Mouse (Mus musculus) lung, embryonic 15.5 days (tissue): ENCODE measurements at regions not wholly inside any gene's neighbourhood (a gene's known extent, or its start where the extent isn't known, plus 50 kb on each side); places are given as distances from the start of the nearest gene placed in this dataset.

Source experiments
- ATAC-seq: fragments of 200-750 bp; cut with Nextera tagmentation; 2 replicates; pipeline ENCODE4 v1.8.0; 2017; ENCODE audit warnings: moderate number of reproducible peaks, borderline replicate concordance; ENCODE audit not compliant: low FRiP score, low TSS enrichment; ENCODE audit errors: extremely low read depth
- H3K27ac ChIP-seq: fragments of 300-500 bp; sonication (generic); 2 replicates; pipeline ENCODE4 v1.5.1; 2015; ENCODE audit warnings: moderate library complexity, mild to moderate bottlenecking, inconsistent platforms
- H3K27me3 ChIP-seq: fragments of 300-500 bp; sonication (generic); 2 replicates; pipeline ENCODE4 v1.6.1; 2015; ENCODE audit warnings: inconsistent platforms
- H3K36me3 ChIP-seq: fragments of 300-500 bp; sonication (generic); 2 replicates; pipeline ENCODE4 v1.6.1; 2015; ENCODE audit warnings: inconsistent platforms
- H3K4me1 ChIP-seq: fragments of 300-500 bp; sonication (generic); 2 replicates; pipeline ENCODE4 v1.6.1; 2015; ENCODE audit warnings: inconsistent platforms
- H3K4me2 ChIP-seq: fragments of 300-500 bp; sonication (generic); 2 replicates; pipeline ENCODE4 v1.6.1; 2015; ENCODE audit warnings: inconsistent platforms, mild to moderate bottlenecking, moderate library complexity
- H3K4me3 ChIP-seq: fragments of 300-500 bp; sonication (generic); 2 replicates; pipeline ENCODE4 v1.5.1; 2015; ENCODE audit warnings: mild to moderate bottlenecking, inconsistent platforms
- H3K9ac ChIP-seq: fragments of 300-500 bp; sonication (generic); 2 replicates; pipeline ENCODE4 v1.6.1; 2015; ENCODE audit warnings: inconsistent platforms
- H3K9me3 ChIP-seq: fragments of 300-500 bp; sonication (generic); 2 replicates; pipeline ENCODE4 v1.6.1; 2016; ENCODE audit warnings: inconsistent platforms
- WGBS: fragments of 180-500 bp; shearing (Covaris S2); methylation state at CpG from one replicate; pipeline ENCODE4 v1.1.7; 2015; 5-methylcytosine and 5-hydroxymethylcytosine counted together

DNA sequence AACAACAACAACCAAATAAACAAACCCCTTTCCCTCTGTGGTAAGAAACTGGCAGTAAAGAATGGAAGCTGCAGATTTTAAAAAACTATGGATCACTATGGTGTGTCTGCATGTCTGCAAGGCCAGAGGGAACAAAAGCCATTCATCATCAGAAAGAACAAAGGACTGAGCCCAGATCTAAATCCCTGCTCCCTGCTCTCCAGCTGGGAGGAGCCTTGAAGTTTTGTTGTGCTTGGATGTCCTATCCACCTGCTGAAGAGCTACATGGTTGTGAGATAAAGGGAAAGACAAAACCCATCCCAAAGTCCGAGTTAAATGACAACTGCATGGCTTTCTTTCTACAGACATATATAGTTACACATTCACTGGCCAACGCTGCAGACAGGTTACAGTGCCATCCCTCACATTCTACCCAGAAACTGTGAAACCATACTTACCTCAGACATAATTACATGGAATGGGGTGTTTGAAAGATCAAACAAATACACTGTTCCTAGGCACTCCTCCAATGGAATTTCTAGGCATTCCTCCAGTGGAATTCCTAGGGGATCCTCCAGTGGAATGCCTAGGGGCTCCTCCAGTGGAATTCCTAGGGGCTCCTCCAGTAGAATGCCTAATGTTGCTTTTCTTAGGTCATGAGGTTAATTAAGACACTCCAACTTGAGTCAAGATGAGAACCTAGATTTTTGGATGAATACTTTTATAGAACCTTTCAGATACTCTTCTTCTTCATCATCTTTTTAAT is 2054.2 kb downstream of the A830018L16Rik start:
- WGBS: 43% methylated on average over 2 of the region's 2 CpGs
- no peak for ATAC-seq
- no peak overlapping the region for H3K27ac ChIP-seq
- H3K4me2 ChIP-seq: no peak overlapping the region
- H3K27me3 ChIP-seq: no peaks in the 10 kb centered on the region
- H3K36me3 ChIP-seq: no peaks in the 10 kb centered on the region
- no peaks in the 10 kb centered on the region; the same call in 1 of the 2 replicates for H3K9me3 ChIP-seq
- H3K4me3 ChIP-seq: no peak overlapping the region
- no peak overlapping the region for H3K9ac ChIP-seq
- no peaks in the 10 kb centered on the region; the same call in 1 of the 2 replicates for H3K4me1 ChIP-seq

DNA sequence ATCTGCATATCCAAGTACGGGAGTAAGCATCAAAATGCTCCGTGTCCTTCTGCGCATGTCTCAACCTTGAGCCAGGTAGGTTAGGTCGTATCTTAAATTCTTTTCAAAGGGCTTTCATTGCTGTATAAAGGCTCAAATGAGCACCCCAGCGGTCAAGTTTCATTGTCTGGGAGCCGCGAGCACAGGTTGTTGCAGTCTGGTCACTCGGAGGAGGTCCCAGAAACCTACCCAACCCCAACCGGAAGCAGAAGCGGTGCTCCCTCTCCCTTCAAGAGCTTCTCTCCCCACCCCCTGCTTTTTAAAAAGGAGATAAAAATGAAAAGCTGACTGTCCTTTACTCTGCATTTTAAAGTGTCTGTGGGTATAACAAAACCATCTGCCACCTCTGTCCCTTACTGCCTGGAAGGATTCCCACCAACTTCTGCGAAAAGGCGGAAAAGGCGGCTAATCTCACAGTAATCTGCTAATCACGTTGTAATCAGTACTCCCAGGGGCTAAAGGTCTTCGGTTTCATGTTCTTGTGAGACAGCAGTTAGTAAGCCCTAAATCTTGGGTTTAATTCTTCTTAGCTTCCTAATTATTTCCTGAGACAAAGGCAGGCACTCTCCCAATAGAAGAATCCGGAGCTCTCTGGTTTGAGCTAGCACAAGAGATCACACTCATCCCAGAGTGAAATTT is 2081.0 kb downstream of the A830018L16Rik start:
- H3K27ac ChIP-seq: no peak overlapping the region
- 0 out of 2 replicates have a peak, but pooled peaks cover 2% of the 10 kb centered on the region for H3K4me1 ChIP-seq
- H3K4me2 ChIP-seq: peak overlapping the region; percentile 36; the same call in 1 of the 2 replicates
- no peak for ATAC-seq
- no peaks in the 10 kb centered on the region for H3K27me3 ChIP-seq
- WGBS: 35% methylated on average over 16 of the region's 16 CpGs
- H3K9me3 ChIP-seq: no peaks in the 10 kb centered on the region
- no peak overlapping the region for H3K9ac ChIP-seq
- no peaks in the 10 kb centered on the region for H3K36me3 ChIP-seq
- H3K4me3 ChIP-seq: no peak overlapping the region

DNA sequence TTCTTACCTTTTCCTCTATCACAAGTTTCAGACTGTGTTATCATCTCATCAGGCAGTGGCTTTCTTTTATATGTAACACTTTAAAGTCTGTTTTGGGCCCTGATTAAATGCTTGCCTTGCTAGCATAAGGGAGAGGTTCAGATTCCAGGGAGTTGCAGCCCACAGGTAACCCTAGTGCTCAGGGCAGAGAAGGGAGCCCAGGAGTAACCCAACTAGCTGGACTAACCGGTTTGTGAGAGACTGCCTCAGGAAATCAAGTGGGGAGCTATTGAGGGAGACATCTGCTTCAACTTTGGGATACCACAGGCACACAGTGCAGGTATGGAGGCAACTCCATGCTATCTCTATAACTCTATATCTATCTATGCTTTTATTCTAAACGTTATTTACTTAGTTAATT is 2082.5 kb downstream of the A830018L16Rik start:
- no peak overlapping the region for H3K27ac ChIP-seq
- H3K4me3 ChIP-seq: no peak overlapping the region
- H3K27me3 ChIP-seq: no peaks in the 10 kb centered on the region
- H3K4me1 ChIP-seq: 0 out of 2 replicates have a peak, but pooled peaks cover 2% of the 10 kb centered on the region
- no peaks in the 10 kb centered on the region for H3K9me3 ChIP-seq
- no peaks in the 10 kb centered on the region for H3K36me3 ChIP-seq
- peak; percentile 49; the same call in 1 of the 2 replicates for ATAC-seq
- H3K4me2 ChIP-seq: no peak overlapping the region
- H3K9ac ChIP-seq: no peak overlapping the region
- WGBS: 7% methylated on average over 2 of the region's 2 CpGs

DNA sequence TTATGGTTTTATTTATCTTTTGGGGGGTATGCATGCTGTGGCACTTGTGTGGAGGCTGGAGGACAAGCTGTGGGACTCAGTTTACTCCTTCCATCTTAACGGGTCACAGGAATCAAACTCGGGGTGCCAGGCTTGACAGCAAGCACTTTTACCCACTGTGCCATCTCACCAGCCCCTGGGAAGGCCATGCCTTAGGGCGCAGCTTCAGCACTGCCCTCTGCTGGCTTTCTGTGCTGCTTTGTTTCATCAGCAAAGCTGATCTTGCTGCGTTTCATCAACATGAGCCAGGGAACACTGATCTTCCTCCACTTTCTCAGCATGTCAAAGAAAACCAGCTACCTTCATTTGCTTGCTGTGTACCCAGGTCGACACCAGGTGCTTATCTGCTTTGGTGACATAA is 2086.6 kb downstream of the A830018L16Rik start:
- no peak overlapping the region for H3K9ac ChIP-seq
- H3K4me1 ChIP-seq: no peaks in the 10 kb centered on the region
- ATAC-seq: no peak
- H3K4me3 ChIP-seq: no peak overlapping the region
- no peaks in the 10 kb centered on the region for H3K9me3 ChIP-seq
- WGBS: 30% methylated on average over 5 of the region's 5 CpGs
- H3K27me3 ChIP-seq: no peaks in the 10 kb centered on the region
- H3K4me2 ChIP-seq: no peak overlapping the region
- no peak overlapping the region for H3K27ac ChIP-seq
- H3K36me3 ChIP-seq: no peaks in the 10 kb centered on the region

DNA sequence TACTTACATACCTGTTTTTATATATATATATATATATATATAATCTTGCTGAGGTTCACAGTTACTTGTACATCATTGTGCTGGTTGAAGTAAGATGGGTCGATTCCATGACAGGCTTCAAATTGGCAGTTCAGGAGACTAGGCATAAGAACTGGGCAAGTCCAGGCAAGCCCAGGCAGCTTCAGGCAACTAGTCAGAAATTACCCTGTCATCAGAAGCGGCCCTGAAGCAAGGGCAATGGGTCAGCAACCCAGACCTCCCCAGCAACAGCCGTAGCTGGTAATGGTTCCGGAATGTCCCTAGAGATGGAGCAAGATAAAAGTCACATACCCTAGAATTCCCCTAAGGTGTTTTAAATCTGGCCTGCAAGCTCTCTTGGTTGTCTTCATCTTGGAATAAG is 2088.0 kb downstream of the A830018L16Rik start:
- Histone ChIP-seq H3K9ac (no peak overlapping the region), H3K27me3 (no peaks in the 10 kb centered on the region), H3K36me3 (no peaks in the 10 kb centered on the region), H3K4me3 (no peak overlapping the region), H3K9me3 (no peaks in the 10 kb centered on the region), H3K4me1 (no peaks in the 10 kb centered on the region), H3K27ac (no peak overlapping the region), H3K4me2 (no peak overlapping the region)
- ATAC-seq: no peak
- 66% methylated on average over 4 of the region's 4 CpGs for WGBS

DNA sequence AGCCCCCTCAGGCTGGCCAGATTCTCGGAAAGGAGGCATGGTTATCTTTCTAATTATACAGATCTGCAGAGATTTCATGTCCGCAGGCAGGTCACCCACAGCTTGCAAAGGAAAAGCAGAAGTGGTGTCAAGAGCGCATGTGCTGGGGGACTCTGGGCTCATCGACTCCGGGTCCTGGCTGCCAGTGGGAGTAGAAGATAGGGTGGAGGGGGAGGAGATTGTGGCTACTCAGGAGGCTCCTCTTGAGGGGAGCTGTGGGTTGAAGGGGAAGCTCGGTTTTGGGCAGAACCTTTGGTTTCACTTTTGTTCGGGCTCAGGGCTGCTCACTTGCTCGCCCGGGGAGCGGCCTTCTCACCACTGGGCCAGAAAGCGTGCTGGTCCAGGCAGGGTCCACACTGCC is 2099.9 kb downstream of the A830018L16Rik start:
- Histone ChIP-seq H3K4me3 (no peak overlapping the region), H3K9me3 (no peaks in the 10 kb centered on the region), H3K4me1 (no peaks in the 10 kb centered on the region), H3K9ac (no peak overlapping the region), H3K4me2 (no peak overlapping the region), H3K27ac (no peak overlapping the region), H3K36me3 (no peaks in the 10 kb centered on the region), H3K27me3 (no peaks in the 10 kb centered on the region)
- ATAC-seq: no peak
- WGBS: 89% methylated on average over 11 of the region's 11 CpGs
